ENCODE assay signal across 21 mouse cellular contexts in genomic region chr2:60049889-60050288, GRCm38 (mm10).
"Had no signal": no experiment of that assay in that cellular context is flagged by ENCODE, and none has a peak within 500 bp of the region (broad histone marks: within the 10 kb centered on the region; RNA-seq: fewer than 3 reads in every experiment).

No protein-coding gene starts in this region.

- H3K36me3 ChIP-seq: kidney, embryonic 15.5 days; limb, embryonic 15.5 days had no signal

- H3K4me3 ChIP-seq: kidney, embryonic 15.5 days; left cerebral cortex, adult 2 months; limb, embryonic 12.5 days; limb, embryonic 15.5 days had no signal

- H3K27ac ChIP-seq: kidney, embryonic 15.5 days; left cerebral cortex, adult 2 months; limb, embryonic 12.5 days; limb, embryonic 15.5 days; liver, embryonic 14.5 days; stomach, postnatal 0 days had no signal

- DNase-seq: kidney, adult 8-10 months; kidney, postnatal 10 days; kidney, postnatal 36 days; layer of hippocampus, postnatal 36 days; liver, postnatal 0 days; lung, embryonic 14.5 days; midbrain, embryonic 14.5 days; right cerebral cortex, postnatal 14 days; right cerebral cortex, postnatal 4 days; thymus, adult 2 months; thymus, postnatal 14 days; thymus, postnatal 4 days had no signal

- H3K4me2 ChIP-seq: kidney, embryonic 15.5 days; limb, embryonic 12.5 days; limb, embryonic 15.5 days; liver, embryonic 11.5 days; lung, embryonic 14.5 days; midbrain, embryonic 11.5 days had no signal

- ATAC-seq: liver, postnatal 0 days; lung, postnatal 0 days had no signal

- H3K27me3 ChIP-seq: kidney, embryonic 15.5 days; limb, embryonic 12.5 days; limb, embryonic 15.5 days had no signal

- H3K9ac ChIP-seq: kidney, embryonic 15.5 days; limb, embryonic 12.5 days; limb, embryonic 15.5 days; liver, embryonic 14.5 days; liver, postnatal 0 days; lung, embryonic 14.5 days had no signal

- H3K9me3 ChIP-seq: kidney, embryonic 15.5 days; limb, embryonic 12.5 days; limb, embryonic 15.5 days had no signal
